Mouse (Mus musculus) intestine, postnatal 0 days (tissue): ENCODE measurements around the gene Alyref2. TPM values are rescaled to one million over a fixed set of nuclear protein-coding genes. Genes with fewer than 3 reads are reported as not detected.

Source experiments
- ATAC-seq: fragments of 200-750 bp; cut with Nextera tagmentation; 2 replicates; pipeline ENCODE4 v1.8.0; 2017; ENCODE audit warnings: mild to moderate bottlenecking, moderate TSS enrichment, moderate library complexity
- H3K27ac ChIP-seq: fragments of 300-500 bp; sonication (generic); 2 replicates; pipeline ENCODE4 v1.5.1; 2014; ENCODE audit warnings: mild to moderate bottlenecking, low read depth, low read length, moderate library complexity
- H3K27me3 ChIP-seq: fragments of 300-500 bp; sonication (generic); replicated peaks from 2 replicates; pipeline ENCODE4 v1.6.1; 2014; ENCODE audit warnings: low read length, mixed read lengths; ENCODE audit not compliant: control insufficient read depth, insufficient read depth
- H3K36me3 ChIP-seq: fragments of 300-500 bp; sonication (generic); 2 replicates; pipeline ENCODE4 v1.6.1; 2014; ENCODE audit warnings: mild to moderate bottlenecking, moderate library complexity; ENCODE audit not compliant: control insufficient read depth, insufficient read depth
- H3K4me1 ChIP-seq: fragments of 300-500 bp; sonication (generic); replicated peaks from 2 replicates; pipeline ENCODE4 v1.6.1; 2014; ENCODE audit warnings: antibody characterized with exemption, low read length, mixed read lengths; ENCODE audit not compliant: control insufficient read depth, insufficient read depth
- H3K4me2 ChIP-seq: fragments of 300-500 bp; sonication (generic); replicated peaks from 2 replicates; pipeline ENCODE4 v1.6.1; 2014; ENCODE audit warnings: low read depth, mild to moderate bottlenecking, moderate library complexity
- H3K4me3 ChIP-seq: fragments of 300-500 bp; sonication (generic); 2 replicates; pipeline ENCODE4 v1.5.1; 2014; ENCODE audit warnings: low read depth, low read length
- H3K9ac ChIP-seq: fragments of 300-500 bp; sonication (generic); 2 replicates; pipeline ENCODE4 v1.6.1; 2014; ENCODE audit warnings: mild to moderate bottlenecking, low read depth, low read length
- H3K9me3 ChIP-seq: fragments of 300-500 bp; sonication (generic); 2 replicates; pipeline ENCODE4 v1.6.1; 2016; ENCODE audit warnings: mixed run types; ENCODE audit not compliant: control insufficient read depth
- CTCF ChIP-seq: sonication (generic); IDR thresholded peaks from 2 replicates; pipeline ENCODE4 v1.5.1; 2016; ENCODE audit warnings: low read depth, mild to moderate bottlenecking, control low read depth, antibody characterized with exemption, moderate library complexity
- WGBS: fragments of 180-500 bp; shearing (Covaris S2); extraction: QIAGEN DNeasy Blood & Tissue Kit; methylation state at CpG from one replicate; pipeline ENCODE4 v1.1.7; 2014; 5-methylcytosine and 5-hydroxymethylcytosine counted together
- polyA plus RNA-seq: library from polyadenylated mRNA; unstranded; fragments of >200 nt; fragmentation: Nextera tagmentation; extraction: Ambion mirVana; gene quantifications from 2 replicates; pipeline ENCODE4 v1.2.1, GENCODE M21; 2015

Gene Alyref2
- polyA plus RNA-seq, 1 experiment from 2014 or later, result 15.4 TPM

GRCm38 (mm10) chr1:171534557-171534956, 31.3 kb downstream of the Alyref2 start:
- Histone ChIP-seq H3K4me3 (no peak overlapping the region), H3K9ac (no peak overlapping the region), H3K9me3 (no peaks in the 10 kb centered on the region; the same call in 1 of the 2 replicates), H3K27me3 (no peaks in the 10 kb centered on the region), H3K4me2 (no peak overlapping the region), H3K27ac (no peak overlapping the region), H3K36me3 (no peaks in the 10 kb centered on the region), H3K4me1 (no peaks in the 10 kb centered on the region)
- TF ChIP-seq CTCF, result no peak
- no peak for ATAC-seq

- H3K36me3 ChIP-seq, result no peaks in the 10 kb centered on the region
- no peak for ATAC-seq
- WGBS, result 83% methylated on average over 1 of the region's 1 CpGs
These were observed 31.9 kb downstream of the Alyref2 start, which contains the start of gene Itln1 for GRCm38 (mm10) chr1:171535194-171535593. Itln1 (minus strand) TSS chr1:171535294.

GRCm38 (mm10) chr1:171540694-171541093, 37.4 kb downstream of the Alyref2 start:
- Histone ChIP-seq H3K9me3 (no peaks in the 10 kb centered on the region; the same call in 1 of the 2 replicates), H3K4me3 (no peak overlapping the region), H3K9ac (no peak overlapping the region), H3K27me3 (no peaks in the 10 kb centered on the region), H3K4me2 (no peak overlapping the region), H3K36me3 (no peaks in the 10 kb centered on the region), H3K4me1 (no peaks in the 10 kb centered on the region), H3K27ac (no peak overlapping the region)
- ATAC-seq, result no peak
- WGBS, result 80% methylated on average over 1 of the region's 1 CpGs
- TF ChIP-seq CTCF, result no peak

More at GRCm38 (mm10) chr1:171535194-171535593, 31.9 kb downstream of the Alyref2 start, which contains the start of gene Itln1:
- Histone ChIP-seq H3K4me2 (no peak within 1 kb of the TSS), H3K27ac (no peak within 1 kb of the TSS), H3K9ac (no peak within 1 kb of the TSS), H3K27me3 (no peaks in the 10 kb centered on the region), H3K4me3 (no peak within 1 kb of the TSS), H3K4me1 (no peaks in the 10 kb centered on the region), H3K9me3 (no peaks in the 10 kb centered on the region; the same call in 1 of the 2 replicates)
- TF ChIP-seq CTCF, result no peak

GRCm38 (mm10) chr1:171551326-171551725, 48.0 kb downstream of the Alyref2 start:
- Histone ChIP-seq H3K9ac (no peak overlapping the region), H3K4me1 (no peaks in the 10 kb centered on the region), H3K9me3 (no peaks in the 10 kb centered on the region), H3K4me2 (no peak overlapping the region), H3K27ac (no peak overlapping the region), H3K4me3 (no peak overlapping the region), H3K27me3 (no peaks in the 10 kb centered on the region), H3K36me3 (no peaks in the 10 kb centered on the region)
- no peak for TF ChIP-seq CTCF
- no peak for ATAC-seq
- WGBS, result 70% methylated on average over 7 of the region's 7 CpGs

GRCm38 (mm10) chr1:171552230-171552629, 49.0 kb downstream of the Alyref2 start:
- Histone ChIP-seq H3K36me3 (no peaks in the 10 kb centered on the region), H3K4me3 (no peak overlapping the region), H3K9ac (no peak overlapping the region), H3K27ac (no peak overlapping the region; the same call in 1 of the 2 replicates), H3K9me3 (no peaks in the 10 kb centered on the region), H3K27me3 (no peaks in the 10 kb centered on the region), H3K4me2 (no peak overlapping the region), H3K4me1 (no peaks in the 10 kb centered on the region)
- ATAC-seq, result no peak
- WGBS, result 83% methylated on average over 2 of the region's 2 CpGs
- no peak for TF ChIP-seq CTCF

- ATAC-seq, result peak; percentile 76
- Histone ChIP-seq H3K36me3 (no peaks in the 10 kb centered on the region), H3K4me3 (no peak overlapping the region), H3K4me1 (no peaks in the 10 kb centered on the region), H3K9ac (no peak overlapping the region), H3K27ac (peak overlapping the region; percentile 3; the same call in 1 of the 2 replicates), H3K27me3 (no peaks in the 10 kb centered on the region), H3K4me2 (no peak overlapping the region), H3K9me3 (no peaks in the 10 kb centered on the region)
- no peak for TF ChIP-seq CTCF
- 64% methylated on average over 11 of the region's 11 CpGs for WGBS
These were observed 50.4 kb downstream of the Alyref2 start for GRCm38 (mm10) chr1:171553359-171554341.

Other genes starting within 250 kb of the Alyref2 start
- gene B4galt3, start 233.2 kb upstream of the Alyref2 start, polyA plus RNA-seq, result 27.0 and 27.4 TPM in 2 replicates
- gene Ppox, start 222.3 kb upstream of the Alyref2 start, polyA plus RNA-seq, result 11.4 and 12.8 TPM in 2 replicates
- 20.4 and 21.7 TPM in 2 replicates for gene Usp21, start 215.5 kb upstream of the Alyref2 start, polyA plus RNA-seq
- gene Ufc1, start 208.5 kb upstream of the Alyref2 start, polyA plus RNA-seq, result 117 TPM in 2 replicates
- gene Dedd, start 174.3 kb upstream of the Alyref2 start, polyA plus RNA-seq, result 28.1 and 29.9 TPM in 2 replicates
- 60.1 and 66.5 TPM in 2 replicates for gene Nit1, start 157.8 kb upstream of the Alyref2 start, polyA plus RNA-seq
- gene Pfdn2, start 157.8 kb upstream of the Alyref2 start, polyA plus RNA-seq, result 69.5 and 73.1 TPM in 2 replicates
- gene Klhdc9, start 142.7 kb upstream of the Alyref2 start, polyA plus RNA-seq, result 0.48 and 0.82 TPM in 2 replicates
- 0.38 and 0.48 TPM in 2 replicates for gene Nectin4, start 133.4 kb upstream of the Alyref2 start, polyA plus RNA-seq
- gene Arhgap30, start 114.5 kb upstream of the Alyref2 start, polyA plus RNA-seq, result 1.3 TPM in 2 replicates
- 35.1 and 36.5 TPM in 2 replicates for gene Usf1, start 92.2 kb upstream of the Alyref2 start, polyA plus RNA-seq
- 1.7 and 2.8 TPM in 2 replicates for gene Tstd1, start 84.6 kb upstream of the Alyref2 start, polyA plus RNA-seq
- 72.5 and 83.1 TPM in 2 replicates for gene F11r, start 65.9 kb upstream of the Alyref2 start, polyA plus RNA-seq
- 2.5 and 3.0 TPM in 2 replicates for gene Itln1, start 31.8 kb downstream of the Alyref2 start, polyA plus RNA-seq
- 0.37 and 0.44 TPM in 2 replicates for gene Cd244a, start 55.7 kb downstream of the Alyref2 start, polyA plus RNA-seq
- gene Ly9, start 103.9 kb downstream of the Alyref2 start, polyA plus RNA-seq, result 0.18 and 0.55 TPM in 2 replicates
- 0.18 and 0.21 TPM in 2 replicates for gene Slamf7, start 149.6 kb downstream of the Alyref2 start, polyA plus RNA-seq
- gene Cd48, start 178.5 kb downstream of the Alyref2 start, polyA plus RNA-seq, result 3.9 and 4.3 TPM in 2 replicates